In genomic region chr6:54558466-54558865, GRCm38 (mm10) we compare ENCODE assay signal across 18 mouse cellular contexts. TPM values are rescaled to one million over a fixed set of nuclear protein-coding genes. Genes with fewer than 3 reads are reported as not detected.
DNase-seq lines count a peak whose midpoint lies in the region; ATAC-seq lines count a peak whose summit lies in the region.
"Had no signal": no experiment of that assay in that cellular context is flagged by ENCODE, and none has a peak within 500 bp of the region (broad histone marks: within the 10 kb centered on the region; RNA-seq: fewer than 3 reads in every experiment).

No protein-coding gene starts in this region.

- no peaks in the 10 kb centered on the region for H3K27me3 ChIP-seq in hindbrain, embryonic 10.5 days (ENCODE audit: insufficient read depth, poor library complexity, severe bottlenecking)
- 0 out of 2 replicates have a peak, but pooled peaks cover 2% of the 10 kb centered on the region for H3K27me3 ChIP-seq in hindbrain, embryonic 13.5 days
- H3K27me3 ChIP-seq: heart, embryonic 13.5 days; limb, embryonic 13.5 days had no signal

- H3K9ac ChIP-seq in hindbrain, embryonic 13.5 days: no peak overlapping the region
- H3K9ac ChIP-seq: heart, embryonic 13.5 days; limb, embryonic 13.5 days; liver, embryonic 14.5 days; neural tube, embryonic 13.5 days had no signal

- no peaks in the 10 kb centered on the region for H3K36me3 ChIP-seq in hindbrain, embryonic 10.5 days
- no peaks in the 10 kb centered on the region for H3K36me3 ChIP-seq in hindbrain, embryonic 13.5 days
- H3K36me3 ChIP-seq: heart, embryonic 13.5 days; limb, embryonic 13.5 days had no signal

- WGBS in hindbrain, embryonic 10.5 days: 67% methylated on average over 7 of the region's 7 CpGs
- 51% methylated on average over 7 of the region's 7 CpGs for WGBS in hindbrain, embryonic 13.5 days

- H3K27ac ChIP-seq in hindbrain, embryonic 10.5 days: peak overlapping the region; percentile 66; the same call in 1 of the 2 replicates
- H3K27ac ChIP-seq in hindbrain, embryonic 13.5 days: no peak overlapping the region
- H3K27ac ChIP-seq: heart, embryonic 13.5 days; left cerebral cortex, adult 2 months; limb, embryonic 13.5 days; liver, embryonic 14.5 days; neural tube, embryonic 13.5 days; stomach, postnatal 0 days had no signal

- no peak for ATAC-seq in hindbrain, embryonic 13.5 days (ENCODE audit: low FRiP score)
- ATAC-seq: intestine, embryonic 16.5 days; lung, postnatal 0 days had no signal

- no peak for DNase-seq in hindbrain, embryonic 10.5 days (ENCODE audit: low spot score)
- peak; percentile 14 for DNase-seq in Muller cell, postnatal 12 days (ENCODE audit: inconsistent ontology term)
- peak; percentile 91 for DNase-seq in brain, adult 2 months (ENCODE audit: low read depth, low spot score)
- DNase-seq in cerebellum, postnatal 10 days: peak; percentile 60 to 74
- no peak for DNase-seq in thymus, postnatal 36 days
- no peak for DNase-seq in urinary bladder, adult 18-20 months (ENCODE audit: low spot score in 2 of 2)
- DNase-seq: adrenal gland, postnatal 36 days; gastrocnemius, postnatal 25 days; kidney, postnatal 10 days had no signal

- H3K4me2 ChIP-seq in hindbrain, embryonic 13.5 days: no peak overlapping the region
- H3K4me2 ChIP-seq: heart, embryonic 13.5 days; limb, embryonic 13.5 days; neural tube, embryonic 13.5 days had no signal

- no peak overlapping the region for H3K4me3 ChIP-seq in hindbrain, embryonic 10.5 days
- no peak overlapping the region for H3K4me3 ChIP-seq in hindbrain, embryonic 13.5 days
- H3K4me3 ChIP-seq: heart, embryonic 13.5 days; left cerebral cortex, adult 2 months; limb, embryonic 13.5 days; neural tube, embryonic 13.5 days had no signal

- peaks cover 62% of the 10 kb centered on the region for H3K4me1 ChIP-seq in hindbrain, embryonic 10.5 days (replicated peaks)
- peaks cover 58% of the 10 kb centered on the region for H3K4me1 ChIP-seq in hindbrain, embryonic 13.5 days (replicated peaks)

- no peaks in the 10 kb centered on the region for H3K9me3 ChIP-seq in hindbrain, embryonic 10.5 days
- H3K9me3 ChIP-seq in hindbrain, embryonic 13.5 days: no peaks in the 10 kb centered on the region
- H3K9me3 ChIP-seq: limb, embryonic 13.5 days; neural tube, embryonic 13.5 days had no signal

RNA-seq across cellular contexts. Expression of gene Scrn1, which starts 7.8 kb away (rescaled TPM):
- 42.9 and 60.0 TPM in 2 replicates for polyA plus RNA-seq in hindbrain, embryonic 10.5 days (2016; fragmentation: Nextera tagmentation; extraction: Ambion mirVana)
- 87.1 and 91.6 TPM in 2 replicates for polyA plus RNA-seq in hindbrain, embryonic 13.5 days (2015; fragmentation: Nextera tagmentation; extraction: Ambion mirVana)

RNA-seq across cellular contexts. Expression of gene Plekha8, which starts 36.4 kb away (rescaled TPM):
- polyA plus RNA-seq in hindbrain, embryonic 10.5 days (2016; fragmentation: Nextera tagmentation; extraction: Ambion mirVana): 13.8 and 17.4 TPM in 2 replicates
- polyA plus RNA-seq in hindbrain, embryonic 13.5 days (2015; fragmentation: Nextera tagmentation; extraction: Ambion mirVana): 8.8 and 9.2 TPM in 2 replicates

RNA-seq across cellular contexts. Expression of gene Fkbp14, which starts 38.6 kb away (rescaled TPM):
- polyA plus RNA-seq in hindbrain, embryonic 10.5 days (2016; fragmentation: Nextera tagmentation; extraction: Ambion mirVana): 9.3 and 12.4 TPM in 2 replicates
- polyA plus RNA-seq in hindbrain, embryonic 13.5 days (2015; fragmentation: Nextera tagmentation; extraction: Ambion mirVana): 10.6 and 11.9 TPM in 2 replicates

Comparison
In these comparisons a context has a peak if more than half of its experiments do, and no peak if none do; other contexts are left out.
1. DNase-seq: peak in Muller cell, postnatal 12 days (single experiment), brain, adult 2 months (single experiment) and cerebellum, postnatal 10 days (2 of 2); none in hindbrain, embryonic 10.5 days (single experiment), thymus, postnatal 36 days (0 of 2) and urinary bladder, adult 18-20 months (0 of 2).